Mouse (Mus musculus) intestine, embryonic 16.5 days (tissue): ENCODE data around the gene Kcnk2. TPM values are rescaled to one million over a fixed set of nuclear protein-coding genes. Genes with fewer than 3 reads are reported as not detected.

Experiments
- ATAC-seq: fragments of 200-750 bp; cut with Nextera tagmentation; 2 replicates; pipeline ENCODE4 v1.8.0; 2017; ENCODE audit warnings: moderate TSS enrichment, moderate library complexity
- H3K27ac ChIP-seq: fragments of 300-500 bp; sonication (generic); 2 replicates; pipeline ENCODE4 v1.5.1; 2014; ENCODE audit warnings: mild to moderate bottlenecking, low read length
- H3K27me3 ChIP-seq: fragments of 300-500 bp; sonication (generic); replicated peaks from 2 replicates; pipeline ENCODE4 v1.6.1; 2014; ENCODE audit warnings: low read length, control low read depth, mixed read lengths; ENCODE audit not compliant: control insufficient read depth, insufficient read depth
- H3K36me3 ChIP-seq: fragments of 300-500 bp; sonication (generic); 2 replicates; pipeline ENCODE4 v1.6.1; 2014; ENCODE audit warnings: low read length, control low read depth; ENCODE audit not compliant: control insufficient read depth, insufficient read depth
- H3K4me1 ChIP-seq: fragments of 300-500 bp; sonication (generic); 2 replicates; pipeline ENCODE4 v1.6.1; 2014; ENCODE audit warnings: low read length, control low read depth, mixed read lengths; ENCODE audit not compliant: control insufficient read depth, insufficient read depth
- H3K4me2 ChIP-seq: fragments of 300-500 bp; sonication (generic); 2 replicates; pipeline ENCODE4 v1.6.1; 2014; ENCODE audit warnings: low read depth, low read length, control low read depth
- H3K4me3 ChIP-seq: fragments of 300-500 bp; sonication (generic); 2 replicates; pipeline ENCODE4 v1.5.1; 2014; ENCODE audit warnings: mild to moderate bottlenecking, low read length
- H3K9ac ChIP-seq: fragments of 300-500 bp; sonication (generic); 2 replicates; pipeline ENCODE4 v1.6.1; 2014; ENCODE audit warnings: low read depth, low read length
- H3K9me3 ChIP-seq: fragments of 300-500 bp; sonication (generic); 2 replicates; pipeline ENCODE4 v1.6.1; 2016; ENCODE audit warnings: low read length, control low read depth; ENCODE audit not compliant: control insufficient read depth
- WGBS: fragments of 180-500 bp; shearing (Covaris S2); extraction: QIAGEN DNeasy Blood & Tissue Kit; methylation state at CpG from one replicate; pipeline ENCODE4 v1.1.7; 2014; 5-methylcytosine and 5-hydroxymethylcytosine counted together
- polyA plus RNA-seq: library from polyadenylated mRNA; unstranded; fragments of >200 nt; fragmentation: Nextera tagmentation; extraction: Ambion mirVana; gene quantifications from 2 replicates; pipeline ENCODE4 v1.2.1, GENCODE M21; 2015

The Kcnk2 gene
- polyA plus RNA-seq, 1 experiment from 2014 or later = 2.3 TPM

- Histone ChIP-seq H3K4me2 (no peak overlapping the region), H3K36me3 (no peaks in the 10 kb centered on the region), H3K27me3 (no peaks in the 10 kb centered on the region), H3K4me3 (no peak overlapping the region), H3K9me3 (no peaks in the 10 kb centered on the region), H3K27ac (no peak overlapping the region), H3K9ac (no peak overlapping the region), H3K4me1 (no peaks in the 10 kb centered on the region)
- no peak for ATAC-seq
- WGBS = 93% methylated on average over 17 of the region's 17 CpGs
Measured at GRCm38 (mm10) chr1:189209715-189210108, 192.4 kb downstream of the Kcnk2 start.

GRCm38 (mm10) chr1:189209029-189209714, 192.9 kb downstream of the Kcnk2 start:
- no peak overlapping the region for H3K9ac ChIP-seq
- no peaks in the 10 kb centered on the region for H3K9me3 ChIP-seq
- no peaks in the 10 kb centered on the region for H3K36me3 ChIP-seq
- no peak overlapping the region for H3K27ac ChIP-seq
- no peaks in the 10 kb centered on the region for H3K4me1 ChIP-seq
- WGBS = 80% methylated on average over 12 of the region's 12 CpGs
- no peaks in the 10 kb centered on the region for H3K27me3 ChIP-seq
- H3K4me2 ChIP-seq = no peak overlapping the region
- H3K4me3 ChIP-seq = no peak overlapping the region
- ATAC-seq = no peak

- WGBS = 67% methylated on average over 9 of the region's 9 CpGs
- Histone ChIP-seq H3K36me3 (no peaks in the 10 kb centered on the region), H3K4me3 (no peak overlapping the region), H3K27ac (no peak overlapping the region), H3K27me3 (no peaks in the 10 kb centered on the region), H3K4me1 (no peaks in the 10 kb centered on the region), H3K9me3 (no peaks in the 10 kb centered on the region), H3K4me2 (no peak overlapping the region), H3K9ac (no peak overlapping the region)
- ATAC-seq = peak; percentile 55
Measured at GRCm38 (mm10) chr1:189208605-189209004, 193.5 kb downstream of the Kcnk2 start.

- Histone ChIP-seq H3K36me3 (no peaks in the 10 kb centered on the region), H3K4me2 (no peak overlapping the region), H3K4me1 (no peaks in the 10 kb centered on the region), H3K4me3 (no peak overlapping the region), H3K27ac (no peak overlapping the region), H3K9ac (no peak overlapping the region), H3K27me3 (no peaks in the 10 kb centered on the region), H3K9me3 (no peaks in the 10 kb centered on the region)
- no peak for ATAC-seq
- 66% methylated on average over 4 of the region's 4 CpGs for WGBS
Measured at GRCm38 (mm10) chr1:189195758-189196157, 206.3 kb downstream of the Kcnk2 start.

GRCm38 (mm10) chr1:189187737-189188390, 214.2 kb downstream of the Kcnk2 start:
- no peak overlapping the region for H3K4me3 ChIP-seq
- H3K36me3 ChIP-seq = no peaks in the 10 kb centered on the region
- no peak overlapping the region for H3K27ac ChIP-seq
- peaks cover 6% of the 10 kb centered on the region; the same call in 1 of the 2 replicates for H3K4me1 ChIP-seq
- no peaks in the 10 kb centered on the region for H3K9me3 ChIP-seq
- H3K9ac ChIP-seq = no peak overlapping the region
- no peak overlapping the region for H3K4me2 ChIP-seq
- 80% methylated on average over 12 of the region's 12 CpGs for WGBS
- no peaks in the 10 kb centered on the region for H3K27me3 ChIP-seq
- ATAC-seq = no peak

- Histone ChIP-seq H3K36me3 (no peaks in the 10 kb centered on the region), H3K27me3 (no peaks in the 10 kb centered on the region), H3K9ac (no peak overlapping the region), H3K4me3 (no peak overlapping the region), H3K9me3 (no peaks in the 10 kb centered on the region), H3K4me2 (no peak overlapping the region), H3K27ac (no peak overlapping the region), H3K4me1 (peaks cover 6% of the 10 kb centered on the region; the same call in 1 of the 2 replicates)
- no peak for ATAC-seq
- 45% methylated on average over 7 of the region's 7 CpGs for WGBS
Measured at GRCm38 (mm10) chr1:189185206-189185750, 216.8 kb downstream of the Kcnk2 start.

- Histone ChIP-seq H3K27ac (no peak overlapping the region), H3K9me3 (no peaks in the 10 kb centered on the region), H3K4me3 (no peak overlapping the region), H3K27me3 (no peaks in the 10 kb centered on the region), H3K4me2 (no peak overlapping the region), H3K4me1 (no peaks in the 10 kb centered on the region), H3K9ac (no peak overlapping the region), H3K36me3 (no peaks in the 10 kb centered on the region)
- ATAC-seq = no peak
- 81% methylated on average over 1 of the region's 1 CpGs for WGBS
Measured at GRCm38 (mm10) chr1:189177746-189178145, 224.3 kb downstream of the Kcnk2 start.

- Histone ChIP-seq H3K4me1 (no peaks in the 10 kb centered on the region; the same call in 1 of the 2 replicates), H3K27ac (no peak overlapping the region), H3K27me3 (no peaks in the 10 kb centered on the region), H3K4me3 (no peak overlapping the region), H3K9me3 (no peaks in the 10 kb centered on the region), H3K36me3 (no peaks in the 10 kb centered on the region), H3K4me2 (no peak overlapping the region), H3K9ac (no peak overlapping the region)
- WGBS = 73% methylated on average over 8 of the region's 8 CpGs
- ATAC-seq = no peak
Measured at GRCm38 (mm10) chr1:189173479-189173878, 228.6 kb downstream of the Kcnk2 start.

GRCm38 (mm10) chr1:189171138-189171537, 230.9 kb downstream of the Kcnk2 start:
- no peaks in the 10 kb centered on the region for H3K27me3 ChIP-seq
- H3K4me1 ChIP-seq = no peaks in the 10 kb centered on the region; the same call in 1 of the 2 replicates
- H3K4me3 ChIP-seq = no peak overlapping the region
- H3K4me2 ChIP-seq = no peak overlapping the region
- H3K9me3 ChIP-seq = no peaks in the 10 kb centered on the region
- H3K27ac ChIP-seq = no peak overlapping the region
- 43% methylated on average over 4 of the region's 4 CpGs for WGBS
- no peaks in the 10 kb centered on the region for H3K36me3 ChIP-seq
- H3K9ac ChIP-seq = no peak overlapping the region
- ATAC-seq = no peak
